Mouse (Mus musculus) stomach, embryonic 14.5 days (tissue): Measurements from ENCODE around the gene Trpm3. TPM values are rescaled to one million over a fixed set of nuclear protein-coding genes. Genes with fewer than 3 reads are reported as not detected.

Experiments
- ATAC-seq: fragments of 200-750 bp; cut with Nextera tagmentation; 2 replicates; pipeline ENCODE4 v1.8.0; 2017; ENCODE audit warnings: low read depth, moderate TSS enrichment; ENCODE audit not compliant: insufficient number of reproducible peaks, insufficient read depth, low FRiP score
- H3K27ac ChIP-seq: fragments of 300-500 bp; sonication (generic); 2 replicates; pipeline ENCODE4 v1.5.1; 2014; ENCODE audit warnings: mild to moderate bottlenecking, low read length, moderate library complexity, mixed read lengths
- H3K27me3 ChIP-seq: fragments of 300-500 bp; sonication (generic); 2 replicates; pipeline ENCODE4 v1.6.1; 2014; ENCODE audit warnings: low read length, control low read depth, mixed read lengths; ENCODE audit not compliant: control insufficient read depth, insufficient read depth
- H3K36me3 ChIP-seq: fragments of 300-500 bp; sonication (generic); 2 replicates; pipeline ENCODE4 v1.6.1; 2014; ENCODE audit warnings: mild to moderate bottlenecking, control low read depth, low read length, moderate library complexity, mixed read lengths; ENCODE audit not compliant: control insufficient read depth, insufficient read depth
- H3K4me1 ChIP-seq: fragments of 300-500 bp; sonication (generic); 2 replicates; pipeline ENCODE4 v1.6.1; 2014; ENCODE audit warnings: low read length, control low read depth, mixed read lengths; ENCODE audit not compliant: control insufficient read depth, insufficient read depth
- H3K4me2 ChIP-seq: fragments of 300-500 bp; sonication (generic); replicated peaks from 2 replicates; pipeline ENCODE4 v1.6.1; 2014; ENCODE audit warnings: low read depth, low read length, control low read depth
- H3K4me3 ChIP-seq: fragments of 300-500 bp; sonication (generic); 2 replicates; pipeline ENCODE4 v1.5.1; 2014; ENCODE audit warnings: low read depth, low read length, control low read depth
- H3K9ac ChIP-seq: fragments of 300-500 bp; sonication (generic); replicated peaks from 2 replicates; pipeline ENCODE4 v1.6.1; 2014; ENCODE audit warnings: low read depth, mild to moderate bottlenecking, control low read depth, low read length, moderate library complexity, mixed read lengths
- H3K9me3 ChIP-seq: fragments of 300-500 bp; sonication (generic); 2 replicates; pipeline ENCODE4 v1.6.1; 2016; ENCODE audit warnings: low read depth, low read length, control low read depth; ENCODE audit not compliant: control insufficient read depth
- WGBS: fragments of 180-500 bp; shearing (Covaris S2); extraction: QIAGEN DNeasy Blood & Tissue Kit; methylation state at CpG from one replicate; pipeline ENCODE4 v1.1.7; 2014; 5-methylcytosine and 5-hydroxymethylcytosine counted together
- polyA plus RNA-seq: library from polyadenylated mRNA; unstranded; fragments of >200 nt; fragmentation: Nextera tagmentation; extraction: Ambion mirVana; gene quantifications from 2 replicates; pipeline ENCODE4 v1.2.1, GENCODE M21; 2014

The Trpm3 gene
- polyA plus RNA-seq, 1 experiment from 2014 or later: 0.97 TPM

- Histone ChIP-seq H3K4me2 (no peak overlapping the region), H3K9me3 (no peaks in the 10 kb centered on the region), H3K27ac (no peak overlapping the region), H3K27me3 (no peaks in the 10 kb centered on the region), H3K4me3 (no peak overlapping the region), H3K9ac (no peak overlapping the region), H3K36me3 (no peaks in the 10 kb centered on the region), H3K4me1 (no peaks in the 10 kb centered on the region)
- 71% methylated on average over 7 of the region's 7 CpGs for WGBS
- no peak for ATAC-seq
These were observed 791.6 kb downstream of the Trpm3 start for GRCm38 (mm10) chr19:22930368-22930834.

GRCm38 (mm10) chr19:22931006-22931405 is 792.2 kb downstream of the Trpm3 start:
- Histone ChIP-seq H3K27ac (no peak overlapping the region), H3K4me2 (no peak overlapping the region), H3K9ac (no peak overlapping the region), H3K4me1 (no peaks in the 10 kb centered on the region), H3K27me3 (no peaks in the 10 kb centered on the region), H3K36me3 (no peaks in the 10 kb centered on the region), H3K4me3 (no peak overlapping the region), H3K9me3 (no peaks in the 10 kb centered on the region)
- WGBS: 84% methylated on average over 6 of the region's 6 CpGs
- no peak for ATAC-seq

GRCm38 (mm10) chr19:22935067-22935466 is 796.2 kb downstream of the Trpm3 start:
- no peak for ATAC-seq
- no peak overlapping the region for H3K4me2 ChIP-seq
- no peak overlapping the region for H3K4me3 ChIP-seq
- no peaks in the 10 kb centered on the region for H3K36me3 ChIP-seq
- no peaks in the 10 kb centered on the region for H3K9me3 ChIP-seq
- no peak overlapping the region for H3K9ac ChIP-seq
- no peaks in the 10 kb centered on the region for H3K27me3 ChIP-seq
- H3K4me1 ChIP-seq: peaks cover 2% of the 10 kb centered on the region; the same call in 1 of the 2 replicates
- 73% methylated on average over 3 of the region's 3 CpGs for WGBS
- no peak overlapping the region for H3K27ac ChIP-seq

- H3K27me3 ChIP-seq: no peaks in the 10 kb centered on the region
- no peaks in the 10 kb centered on the region for H3K9me3 ChIP-seq
- peaks cover 9% of the 10 kb centered on the region; the same call in 1 of the 2 replicates for H3K4me1 ChIP-seq
- H3K4me3 ChIP-seq: no peak overlapping the region
- H3K9ac ChIP-seq: no peak overlapping the region
- H3K4me2 ChIP-seq: no peak overlapping the region; the same call in 1 of the 2 replicates
- no peaks in the 10 kb centered on the region for H3K36me3 ChIP-seq
- H3K27ac ChIP-seq: peak overlapping the region; percentile 23; the same call in 1 of the 2 replicates
- WGBS: 20% methylated on average over 14 of the region's 14 CpGs
- ATAC-seq: peak; percentile 46; the same call in 1 of the 2 replicates
These were observed 800.2 kb downstream of the Trpm3 start for GRCm38 (mm10) chr19:22938848-22939724.

- Histone ChIP-seq H3K27me3 (no peaks in the 10 kb centered on the region), H3K4me2 (no peak overlapping the region), H3K4me3 (no peak overlapping the region), H3K9me3 (no peaks in the 10 kb centered on the region), H3K27ac (no peak overlapping the region), H3K4me1 (peaks cover 9% of the 10 kb centered on the region; the same call in 1 of the 2 replicates), H3K9ac (no peak overlapping the region), H3K36me3 (no peaks in the 10 kb centered on the region)
- WGBS: 65% methylated on average over 5 of the region's 5 CpGs
- ATAC-seq: no peak
These were observed 801.0 kb downstream of the Trpm3 start for GRCm38 (mm10) chr19:22939836-22940235.

GRCm38 (mm10) chr19:22940487-22940886 is 801.6 kb downstream of the Trpm3 start:
- peaks cover 9% of the 10 kb centered on the region; the same call in 1 of the 2 replicates for H3K4me1 ChIP-seq
- no peaks in the 10 kb centered on the region for H3K9me3 ChIP-seq
- H3K27ac ChIP-seq: no peak overlapping the region
- ATAC-seq: 0 out of 2 replicates have a peak, but pooled peaks have one; percentile 71
- WGBS: 54% methylated on average over 5 of the region's 5 CpGs
- no peak overlapping the region for H3K9ac ChIP-seq
- no peaks in the 10 kb centered on the region for H3K36me3 ChIP-seq
- no peak overlapping the region for H3K4me3 ChIP-seq
- H3K4me2 ChIP-seq: no peak overlapping the region
- H3K27me3 ChIP-seq: no peaks in the 10 kb centered on the region

GRCm38 (mm10) chr19:22940956-22941355 is 802.1 kb downstream of the Trpm3 start:
- H3K4me2 ChIP-seq: no peak overlapping the region
- H3K9ac ChIP-seq: no peak overlapping the region
- H3K9me3 ChIP-seq: no peaks in the 10 kb centered on the region
- no peak overlapping the region for H3K4me3 ChIP-seq
- no peak overlapping the region for H3K27ac ChIP-seq
- peaks cover 9% of the 10 kb centered on the region; the same call in 1 of the 2 replicates for H3K4me1 ChIP-seq
- no peaks in the 10 kb centered on the region for H3K36me3 ChIP-seq
- H3K27me3 ChIP-seq: no peaks in the 10 kb centered on the region
- 84% methylated on average over 9 of the region's 9 CpGs for WGBS
- no peak for ATAC-seq

GRCm38 (mm10) chr19:22952480-22952879 is 813.6 kb downstream of the Trpm3 start:
- Histone ChIP-seq H3K9ac (no peak overlapping the region), H3K27me3 (no peaks in the 10 kb centered on the region), H3K36me3 (no peaks in the 10 kb centered on the region), H3K4me1 (no peaks in the 10 kb centered on the region), H3K4me3 (no peak overlapping the region), H3K27ac (no peak overlapping the region), H3K4me2 (no peak overlapping the region), H3K9me3 (no peaks in the 10 kb centered on the region)
- 89% methylated on average over 3 of the region's 3 CpGs for WGBS
- ATAC-seq: no peak
